Mouse (Mus musculus) C2C12 (cell line): Measurements from ENCODE around the gene Gm10642. TPM values are rescaled to one million over a fixed set of nuclear protein-coding genes. Genes with fewer than 3 reads are reported as not detected.

Experiments used
- H3K27me3 ChIP-seq: one replicate; pipeline ENCODE4 v1.6.1; 2011; ENCODE audit not compliant: control insufficient read depth, insufficient read depth, insufficient read length
- H3K36me3 ChIP-seq: one replicate; pipeline ENCODE4 v1.6.1; 2011; ENCODE audit not compliant: control insufficient read depth, insufficient read depth
- H3K4me3 ChIP-seq: one replicate; pipeline ENCODE4 v1.5.1; 2011; ENCODE audit warnings: mild to moderate bottlenecking, control low read depth; ENCODE audit not compliant: poor library complexity, insufficient read depth, severe bottlenecking
- H3K79me2 ChIP-seq: one replicate; pipeline ENCODE4 v1.6.1; 2011; ENCODE audit not compliant: control insufficient read depth, insufficient read depth
- H3K79me3 ChIP-seq: one replicate; pipeline ENCODE4 v1.6.1; 2011; ENCODE audit warnings: low read depth, control low read depth
- H3ac ChIP-seq: one replicate; pipeline ENCODE3; 2011; ENCODE audit warnings: low read depth; ENCODE audit not compliant: control insufficient read depth, insufficient read length
- CEBPB ChIP-seq: IDR thresholded peaks from one replicate; pipeline ENCODE4 v1.6.1; 2011; ENCODE audit warnings: low read depth, mild to moderate bottlenecking, control low read depth, moderate library complexity
- CTCF ChIP-seq: IDR thresholded peaks from one replicate; pipeline ENCODE4 v1.5.1; 2011; ENCODE audit not compliant: control insufficient read depth, insufficient read depth, insufficient read length
- FOSL1 ChIP-seq: IDR thresholded peaks from one replicate; pipeline ENCODE4 v1.8.0; 2011; ENCODE audit warnings: mild to moderate bottlenecking, low read length; ENCODE audit not compliant: poor library complexity, insufficient read depth, severe bottlenecking
- MAX ChIP-seq: IDR thresholded peaks from one replicate; pipeline ENCODE4 v1.6.1; 2011; ENCODE audit warnings: mild to moderate bottlenecking, control low read depth
- MYOD1 ChIP-seq: IDR thresholded peaks from one replicate; pipeline ENCODE4 v1.6.1; 2011; ENCODE audit warnings: low read depth; ENCODE audit not compliant: control insufficient read depth, insufficient read length
- MYOG ChIP-seq: IDR thresholded peaks from one replicate; pipeline ENCODE4 v1.6.1; 2011; ENCODE audit not compliant: control insufficient read depth, insufficient read length; ENCODE audit errors: extremely low read depth
- USF1 ChIP-seq: IDR thresholded peaks from one replicate; pipeline ENCODE4 v1.6.1; 2011; ENCODE audit warnings: low read depth, mild to moderate bottlenecking, control low read depth, moderate library complexity
- polyA plus RNA-seq: library from polyadenylated mRNA; unstranded; fragments of >200 nt; fragmentation: generic; extraction: Trizol; gene quantifications from one replicate; pipeline ENCODE4 v1.2.1, GENCODE M21; 2012; ENCODE audit warnings: missing spikeins

Gene Gm10642
- polyA plus RNA-seq, 1 experiment: 0.02 TPM

GRCm38 (mm10) chr9:70657013-70657967, 1.2 kb downstream of the Gm10642 start, which contains the start of gene Mindy2:
Gene Mindy2 (minus strand): TSS chr9:70657174.
- H3K27me3 ChIP-seq: no peaks in the 10 kb centered on the region
- no peaks in the 10 kb centered on the region for H3K79me2 ChIP-seq
- peak within 1 kb of the TSS; percentile 56 for H3K4me3 ChIP-seq
- H3K79me3 ChIP-seq: no peaks in the 10 kb centered on the region
- H3ac ChIP-seq: peak within 1 kb of the TSS; percentile 74
- no peaks in the 10 kb centered on the region for H3K36me3 ChIP-seq
- no peak for TF ChIP-seq MYOG
- no peak for TF ChIP-seq CEBPB
- TF ChIP-seq CTCF: no peak
- TF ChIP-seq MAX: peak; percentile 58

GRCm38 (mm10) chr9:70658266-70658665, 2.2 kb downstream of the Gm10642 start:
- Histone ChIP-seq H3K79me3 (no peaks in the 10 kb centered on the region), H3K27me3 (no peaks in the 10 kb centered on the region), H3K79me2 (no peaks in the 10 kb centered on the region), H3ac (no peak overlapping the region), H3K4me3 (no peak overlapping the region), H3K36me3 (no peaks in the 10 kb centered on the region)
- TF ChIP-seq USF1 (no peak), CEBPB (no peak)

- Histone ChIP-seq H3K36me3 (no peaks in the 10 kb centered on the region), H3K27me3 (no peaks in the 10 kb centered on the region), H3ac (no peak overlapping the region), H3K4me3 (no peak overlapping the region), H3K79me2 (no peaks in the 10 kb centered on the region), H3K79me3 (no peaks in the 10 kb centered on the region)
- TF ChIP-seq CEBPB (no peak), CTCF (no peak), FOSL1 (no peak), MAX (no peak), MYOG (no peak), MYOD1 (no peak), USF1 (no peak)
These were observed 8.8 kb downstream of the Gm10642 start for GRCm38 (mm10) chr9:70664847-70665246.

- no peaks in the 10 kb centered on the region for H3K27me3 ChIP-seq
- no peak overlapping the region for H3ac ChIP-seq
- no peaks in the 10 kb centered on the region for H3K36me3 ChIP-seq
- TF ChIP-seq CEBPB: no peak
- TF ChIP-seq MYOG: no peak
- no peak for TF ChIP-seq FOSL1
- TF ChIP-seq MAX: no peak
- TF ChIP-seq MYOD1: no peak
- TF ChIP-seq CTCF: no peak
- TF ChIP-seq USF1: no peak
- no peaks in the 10 kb centered on the region for H3K79me3 ChIP-seq
- H3K4me3 ChIP-seq: no peak overlapping the region
- H3K79me2 ChIP-seq: no peaks in the 10 kb centered on the region
These were observed 9.5 kb downstream of the Gm10642 start for GRCm38 (mm10) chr9:70665372-70666145.

- Histone ChIP-seq H3ac (no peak overlapping the region), H3K79me2 (no peaks in the 10 kb centered on the region), H3K4me3 (no peak overlapping the region), H3K27me3 (no peaks in the 10 kb centered on the region), H3K79me3 (no peaks in the 10 kb centered on the region), H3K36me3 (no peaks in the 10 kb centered on the region)
- no peak for TF ChIP-seq CEBPB
- no peak for TF ChIP-seq FOSL1
- TF ChIP-seq MAX: no peak
- no peak for TF ChIP-seq MYOG
- no peak for TF ChIP-seq MYOD1
- TF ChIP-seq USF1: no peak
- TF ChIP-seq CTCF: no peak
These were observed 10.8 kb downstream of the Gm10642 start for GRCm38 (mm10) chr9:70666811-70667210.
